Mouse (Mus musculus): ENCODE data around the gene H2-Q7. TPM values are rescaled to one million over a fixed set of nuclear protein-coding genes. Genes with fewer than 3 reads are reported as not detected.
"Not testable (repeated sequence)": the region's sequence is repeated elsewhere in the genome, so short reads cannot be mapped to it uniquely, and the experiment has no call there.

H2-Q7 gene
- polyA plus RNA-seq, 1 experiment from 2014 or later = 2.8 TPM

GRCm38 (mm10) chr17:35420206-35420810, 18.6 kb upstream of the H2-Q7 start:
- H3K4me1 ChIP-seq (replicated peaks; ENCODE audit: control insufficient read depth, insufficient read depth, low read length); H3K4me3 ChIP-seq (replicated peaks; ENCODE audit: low read length); ATAC-seq (ENCODE audit: low FRiP score); H3K27ac ChIP-seq; H3K9me3 ChIP-seq (ENCODE audit: control insufficient read depth, low read length); H3K4me2 ChIP-seq (replicated peaks); H3K9ac ChIP-seq; H3K36me3 ChIP-seq (replicated peaks; ENCODE audit: control insufficient read depth, insufficient read depth): not testable (repeated sequence)
- peaks cover 18% of the 10 kb centered on the region for H3K27me3 ChIP-seq (ENCODE audit: control insufficient read depth, insufficient read depth, low read length)
- 17% methylated on average over 11 of the region's 11 CpGs for WGBS
- peak; percentile 61 for DNase-seq (ENCODE audit: low spot score)

- not testable (repeated sequence) for ATAC-seq (ENCODE audit: low FRiP score); H3K4me1 ChIP-seq (replicated peaks; ENCODE audit: control insufficient read depth, insufficient read depth, low read length)
- 85% methylated on average over 4 of the region's 4 CpGs for WGBS
Measured at GRCm38 (mm10) chr17:35421331-35421730, 17.6 kb upstream of the H2-Q7 start.

DNA sequence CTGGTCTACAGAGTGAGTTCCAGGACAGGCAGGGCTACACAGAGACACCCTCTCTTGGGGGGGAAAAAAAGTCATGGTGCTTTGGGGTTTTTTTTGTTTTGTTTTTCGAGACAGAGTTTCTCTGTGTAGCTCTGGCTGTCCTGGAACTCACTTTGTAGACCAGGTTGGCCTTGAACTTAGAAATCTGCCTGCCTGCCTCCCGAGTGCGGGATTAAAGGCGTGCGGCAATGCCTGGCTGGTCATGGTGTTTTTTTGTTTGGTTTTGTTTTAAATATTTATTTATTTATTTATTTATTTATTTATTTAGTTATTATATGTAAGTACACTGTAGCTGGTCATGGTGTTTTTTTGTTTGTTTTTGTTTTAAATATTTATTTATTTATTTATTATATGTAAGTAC, 16.6 kb upstream of the H2-Q7 start:
- H3K4me2 ChIP-seq (replicated peaks); H3K27ac ChIP-seq; H3K4me3 ChIP-seq (replicated peaks; ENCODE audit: low read length); H3K36me3 ChIP-seq (replicated peaks; ENCODE audit: control insufficient read depth, insufficient read depth); H3K4me1 ChIP-seq (replicated peaks; ENCODE audit: control insufficient read depth, insufficient read depth, low read length); DNase-seq (ENCODE audit: low spot score); ATAC-seq (ENCODE audit: low FRiP score); H3K9me3 ChIP-seq (ENCODE audit: control insufficient read depth, low read length); H3K9ac ChIP-seq: not testable (repeated sequence)
- H3K27me3 ChIP-seq (ENCODE audit: control insufficient read depth, insufficient read depth, low read length) = peaks cover 27% of the 10 kb centered on the region
- 90% methylated on average over 5 of the region's 5 CpGs for WGBS

More at GRCm38 (mm10) chr17:35421331-35421730, 17.6 kb upstream of the H2-Q7 start:
- H3K4me3 ChIP-seq (replicated peaks; ENCODE audit: low read length); H3K27ac ChIP-seq; H3K9ac ChIP-seq; H3K4me2 ChIP-seq (replicated peaks); H3K9me3 ChIP-seq (ENCODE audit: control insufficient read depth, low read length); DNase-seq (ENCODE audit: low spot score); H3K36me3 ChIP-seq (replicated peaks; ENCODE audit: control insufficient read depth, insufficient read depth): not testable (repeated sequence)
- H3K27me3 ChIP-seq (ENCODE audit: control insufficient read depth, insufficient read depth, low read length) = peaks cover 27% of the 10 kb centered on the region

- not testable (repeated sequence) for DNase-seq (ENCODE audit: low spot score); H3K4me1 ChIP-seq (replicated peaks; ENCODE audit: control insufficient read depth, insufficient read depth, low read length); H3K27ac ChIP-seq; H3K9me3 ChIP-seq (ENCODE audit: control insufficient read depth, low read length); H3K4me3 ChIP-seq (replicated peaks; ENCODE audit: low read length); ATAC-seq (ENCODE audit: low FRiP score); H3K36me3 ChIP-seq (replicated peaks; ENCODE audit: control insufficient read depth, insufficient read depth); H3K9ac ChIP-seq; H3K4me2 ChIP-seq (replicated peaks)
- H3K27me3 ChIP-seq (ENCODE audit: control insufficient read depth, insufficient read depth, low read length) = peaks cover 27% of the 10 kb centered on the region
- 78% methylated on average over 3 of the region's 3 CpGs for WGBS
Measured at GRCm38 (mm10) chr17:35423131-35423810, 15.7 kb upstream of the H2-Q7 start.

DNA sequence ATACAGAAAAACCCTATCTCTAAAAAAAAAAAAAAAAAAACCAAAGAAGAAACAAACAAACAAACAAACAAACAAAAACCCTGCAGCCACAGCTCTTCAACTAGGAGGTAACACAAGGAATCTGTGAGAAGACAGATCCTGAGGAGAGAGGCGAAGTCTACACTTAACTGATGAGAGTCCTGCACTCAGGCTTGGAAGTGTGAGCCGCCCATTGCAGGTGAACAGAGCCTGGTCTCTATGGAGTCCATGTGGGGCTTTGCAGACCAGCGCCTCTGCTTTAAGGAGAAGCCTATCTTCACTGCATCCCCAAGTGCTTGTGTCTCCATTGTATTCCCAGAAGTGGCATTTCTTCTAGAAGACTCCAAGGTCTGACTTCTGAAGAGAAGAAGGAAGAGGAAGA, 14.8 kb upstream of the H2-Q7 start:
- H3K36me3 ChIP-seq (replicated peaks; ENCODE audit: control insufficient read depth, insufficient read depth); H3K9ac ChIP-seq; H3K4me1 ChIP-seq (replicated peaks; ENCODE audit: control insufficient read depth, insufficient read depth, low read length); H3K4me2 ChIP-seq (replicated peaks); ATAC-seq (ENCODE audit: low FRiP score); DNase-seq (ENCODE audit: low spot score); H3K4me3 ChIP-seq (replicated peaks; ENCODE audit: low read length); H3K27ac ChIP-seq; H3K9me3 ChIP-seq (ENCODE audit: control insufficient read depth, low read length): not testable (repeated sequence)
- H3K27me3 ChIP-seq (ENCODE audit: control insufficient read depth, insufficient read depth, low read length) = peaks cover 27% of the 10 kb centered on the region
- WGBS = 80% methylated on average over 3 of the region's 3 CpGs

GRCm38 (mm10) chr17:35424624-35425416, 14.1 kb upstream of the H2-Q7 start, which contains the start of gene H2-Q6:
H2-Q6 (plus strand) TSS chr17:35424850.
- WGBS = under 1% methylated on average over 51 of the region's 66 CpGs
- Histone ChIP-seq H3K4me3 (replicated peaks; ENCODE audit: low read length) (peak within 1 kb of the TSS; percentile 36), H3K4me2 (replicated peaks) (peak within 1 kb of the TSS; percentile 66), H3K9ac (0 out of 2 replicates have a peak within 1 kb of the TSS, but pooled peaks have one; percentile 34), H3K27me3 (ENCODE audit: control insufficient read depth, insufficient read depth, low read length) (peaks cover 27% of the 10 kb centered on the region)
- peak; percentile 71 for ATAC-seq (ENCODE audit: low FRiP score)
- not testable (repeated sequence) for H3K27ac ChIP-seq; H3K36me3 ChIP-seq (replicated peaks; ENCODE audit: control insufficient read depth, insufficient read depth); H3K9me3 ChIP-seq (ENCODE audit: control insufficient read depth, low read length); H3K4me1 ChIP-seq (replicated peaks; ENCODE audit: control insufficient read depth, insufficient read depth, low read length)
- peak; percentile 41 for DNase-seq (ENCODE audit: low spot score)

GRCm38 (mm10) chr17:35425474-35425873, 13.5 kb upstream of the H2-Q7 start:
- H3K9me3 ChIP-seq (ENCODE audit: control insufficient read depth, low read length); H3K9ac ChIP-seq; H3K27ac ChIP-seq; H3K4me1 ChIP-seq (replicated peaks; ENCODE audit: control insufficient read depth, insufficient read depth, low read length); H3K36me3 ChIP-seq (replicated peaks; ENCODE audit: control insufficient read depth, insufficient read depth); DNase-seq (ENCODE audit: low spot score): not testable (repeated sequence)
- ATAC-seq (ENCODE audit: low FRiP score) = peak; percentile 18; the same call in 1 of the 2 replicates
- Histone ChIP-seq H3K27me3 (ENCODE audit: control insufficient read depth, insufficient read depth, low read length) (peaks cover 27% of the 10 kb centered on the region), H3K4me3 (replicated peaks; ENCODE audit: low read length) (peak overlapping the region; percentile 36), H3K4me2 (replicated peaks) (peak overlapping the region; percentile 66)
- WGBS = 12% methylated on average over 26 of the region's 28 CpGs

- H3K27me3 ChIP-seq (ENCODE audit: control insufficient read depth, insufficient read depth, low read length) = peaks cover 16% of the 10 kb centered on the region
- H3K9me3 ChIP-seq (ENCODE audit: control insufficient read depth, low read length); H3K4me2 ChIP-seq (replicated peaks); H3K4me3 ChIP-seq (replicated peaks; ENCODE audit: low read length); H3K27ac ChIP-seq; H3K4me1 ChIP-seq (replicated peaks; ENCODE audit: control insufficient read depth, insufficient read depth, low read length); DNase-seq (ENCODE audit: low spot score); H3K36me3 ChIP-seq (replicated peaks; ENCODE audit: control insufficient read depth, insufficient read depth); H3K9ac ChIP-seq; ATAC-seq (ENCODE audit: low FRiP score): not testable (repeated sequence)
- WGBS = 90% methylated on average over 6 of the region's 6 CpGs
Measured at GRCm38 (mm10) chr17:35428883-35429282, 10.1 kb upstream of the H2-Q7 start.

DNA sequence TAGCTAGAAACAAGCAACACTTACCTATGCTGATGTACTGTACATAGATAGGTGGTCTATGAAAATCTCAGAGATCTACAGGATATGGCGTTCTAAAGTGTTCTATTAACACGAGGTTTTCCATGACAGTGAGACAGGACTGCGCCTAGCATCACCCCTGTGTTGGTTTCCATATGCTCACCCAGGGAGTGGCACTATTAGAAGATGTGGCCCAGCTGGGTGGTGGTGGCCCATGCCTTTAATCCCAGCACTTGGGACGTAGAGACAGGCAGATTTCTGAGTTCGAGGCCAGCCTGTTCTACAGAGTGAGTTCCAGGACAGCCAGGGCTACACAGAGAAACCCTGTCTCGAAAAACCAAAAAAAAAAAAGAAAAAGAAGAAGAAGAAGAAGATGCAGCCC, 8.3 kb upstream of the H2-Q7 start:
- ATAC-seq (ENCODE audit: low FRiP score); H3K4me3 ChIP-seq (replicated peaks; ENCODE audit: low read length); H3K36me3 ChIP-seq (replicated peaks; ENCODE audit: control insufficient read depth, insufficient read depth); H3K9ac ChIP-seq; H3K27me3 ChIP-seq (ENCODE audit: control insufficient read depth, insufficient read depth, low read length); H3K4me1 ChIP-seq (replicated peaks; ENCODE audit: control insufficient read depth, insufficient read depth, low read length); H3K9me3 ChIP-seq (ENCODE audit: control insufficient read depth, low read length); H3K27ac ChIP-seq; H3K4me2 ChIP-seq (replicated peaks); DNase-seq (ENCODE audit: low spot score): not testable (repeated sequence)
- WGBS = 84% methylated on average over 6 of the region's 6 CpGs

All from hindbrain, embryonic 14.5 days (tissue).